In the genomic region with DNA sequence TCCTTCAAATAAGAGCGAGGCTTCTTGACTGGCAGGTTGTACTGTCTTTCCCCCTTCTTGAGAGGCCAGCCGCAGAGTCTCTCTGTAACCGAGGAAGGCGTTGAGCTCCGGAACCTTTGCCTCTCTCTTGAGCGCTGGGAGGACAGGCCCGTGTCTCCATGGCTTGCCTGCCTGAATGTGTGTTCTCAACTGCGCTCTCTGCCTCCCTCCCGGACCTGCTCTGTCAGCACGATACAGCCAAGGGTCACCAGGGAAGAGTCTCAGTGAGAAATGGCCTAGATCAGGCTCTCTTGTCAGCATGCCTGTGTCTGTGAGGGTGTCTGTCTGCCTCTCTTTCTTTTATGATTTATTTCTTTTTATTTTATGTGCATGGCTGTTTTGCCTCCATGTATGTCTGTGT, we compare ENCODE assay signal across 23 mouse cellular contexts. TPM values are rescaled to one million over a fixed set of nuclear protein-coding genes. Genes with fewer than 3 reads are reported as not detected.
A peak's percentile ranks its signal among the peaks of the same experiment; 100 is the strongest.
DNase-seq lines count a peak whose midpoint lies in the region; ATAC-seq lines count a peak whose summit lies in the region.
"Had no signal": no experiment of that assay in that cellular context is flagged by ENCODE, and none has a peak within 500 bp of the region (broad histone marks: within the 10 kb centered on the region; RNA-seq: fewer than 3 reads in every experiment).

No protein-coding gene starts in this region.

- no peak for DNase-seq in hindbrain, embryonic 11.5 days (ENCODE audit: low spot score)
- DNase-seq in kidney, adult 9 months: peak; percentile 60
- DNase-seq in kidney, adult 18-20 months: no peak
- DNase-seq in kidney, postnatal 14 days: peak; percentile 49
- DNase-seq in kidney, adult 11 months: no peak
- DNase-seq in yolk sac, embryonic 10.5 days (ENCODE audit: low spot score): peak; percentile 57
- DNase-seq: adrenal gland, adult 2 months; adrenal gland, postnatal 14 days; cerebellum, adult 11 months; cerebellum, adult 2 months; cerebellum, adult 9-11 months; cerebellum, postnatal 25 days; forebrain, postnatal 0 days; gastrocnemius, adult 2 months; gastrocnemius, postnatal 14 days; heart, adult 11 months had no signal

- no peaks in the 10 kb centered on the region for H3K9me3 ChIP-seq in hindbrain, embryonic 12.5 days (replicated peaks)
- H3K9me3 ChIP-seq in hindbrain, embryonic 11.5 days (ENCODE audit: control insufficient read depth, low read length): no peaks in the 10 kb centered on the region
- H3K9me3 ChIP-seq: embryonic facial prominence, embryonic 12.5 days; embryonic facial prominence, embryonic 15.5 days; hindbrain, embryonic 15.5 days had no signal

- ATAC-seq in hindbrain, embryonic 12.5 days (ENCODE audit: low FRiP score): no peak
- ATAC-seq in hindbrain, embryonic 11.5 days (ENCODE audit: low FRiP score): no peak
- no peak for ATAC-seq in activated CD4-positive, CD25-positive, alpha-beta regulatory T cell, adult 4 months
- ATAC-seq: forebrain, embryonic 14.5 days; forebrain, postnatal 0 days had no signal

- no peak overlapping the region for H3K4me3 ChIP-seq in hindbrain, embryonic 12.5 days
- H3K4me3 ChIP-seq in hindbrain, embryonic 11.5 days (ENCODE audit: low read depth, low read length): no peak overlapping the region
- H3K4me3 ChIP-seq: embryonic facial prominence, embryonic 12.5 days; embryonic facial prominence, embryonic 15.5 days; gastrocnemius, adult 2 months; hindbrain, embryonic 15.5 days had no signal

- H3K27ac ChIP-seq in hindbrain, embryonic 12.5 days: peak overlapping the region; percentile 13; the same call in 1 of the 2 replicates
- H3K27ac ChIP-seq in hindbrain, embryonic 11.5 days (ENCODE audit: low read depth, low read length): no peak overlapping the region
- H3K27ac ChIP-seq: embryonic facial prominence, embryonic 12.5 days; embryonic facial prominence, embryonic 15.5 days; gastrocnemius, adult 2 months; hindbrain, embryonic 15.5 days had no signal

- no peaks in the 10 kb centered on the region for H3K27me3 ChIP-seq in hindbrain, embryonic 12.5 days
- no peaks in the 10 kb centered on the region for H3K27me3 ChIP-seq in hindbrain, embryonic 11.5 days (ENCODE audit: control insufficient read depth, insufficient read depth, low read length)
- H3K27me3 ChIP-seq: embryonic facial prominence, embryonic 12.5 days; embryonic facial prominence, embryonic 15.5 days; hindbrain, embryonic 15.5 days had no signal

- 73% methylated on average over 10 of the region's 10 CpGs for WGBS in hindbrain, embryonic 12.5 days
- WGBS in hindbrain, embryonic 11.5 days: 77% methylated on average over 10 of the region's 10 CpGs

- H3K4me1 ChIP-seq in hindbrain, embryonic 12.5 days: peaks cover 48% of the 10 kb centered on the region
- H3K4me1 ChIP-seq in hindbrain, embryonic 11.5 days (replicated peaks; ENCODE audit: control insufficient read depth, insufficient read depth, low read length): peaks cover 3% of the 10 kb centered on the region; the same call in 1 of the 2 replicates

- H3K4me2 ChIP-seq in hindbrain, embryonic 12.5 days (replicated peaks): no peak overlapping the region
- no peak overlapping the region for H3K4me2 ChIP-seq in hindbrain, embryonic 11.5 days (replicated peaks; ENCODE audit: low read depth, low read length)
- H3K4me2 ChIP-seq: embryonic facial prominence, embryonic 12.5 days; embryonic facial prominence, embryonic 15.5 days; heart, embryonic 11.5 days; hindbrain, embryonic 15.5 days had no signal

- no peaks in the 10 kb centered on the region for H3K36me3 ChIP-seq in hindbrain, embryonic 12.5 days
- H3K36me3 ChIP-seq in hindbrain, embryonic 11.5 days (ENCODE audit: control insufficient read depth, insufficient read depth, low read length): no peaks in the 10 kb centered on the region
- H3K36me3 ChIP-seq: embryonic facial prominence, embryonic 12.5 days; embryonic facial prominence, embryonic 15.5 days; hindbrain, embryonic 15.5 days had no signal

- no peak overlapping the region for H3K9ac ChIP-seq in hindbrain, embryonic 12.5 days
- no peak overlapping the region for H3K9ac ChIP-seq in hindbrain, embryonic 11.5 days (ENCODE audit: low read depth, low read length)
- H3K9ac ChIP-seq: embryonic facial prominence, embryonic 12.5 days; embryonic facial prominence, embryonic 15.5 days; forebrain, postnatal 0 days; hindbrain, embryonic 15.5 days had no signal

RNA-seq across cellular contexts. Expression of a gene that starts 29.6 kb away (rescaled TPM):
- polyA plus RNA-seq in hindbrain, embryonic 12.5 days (2016; fragmentation: Nextera tagmentation; extraction: Ambion mirVana): 22.3 and 22.6 TPM in 2 replicates
- polyA plus RNA-seq in hindbrain, embryonic 11.5 days (2014; fragmentation: Nextera tagmentation; extraction: Ambion mirVana): 13.1 and 18.6 TPM in 2 replicates
- polyA plus RNA-seq in activated CD4-positive, CD25-positive, alpha-beta regulatory T cell, adult 4 months (2017; shearing (Covaris generic)): 10 to 100 TPM in 1 of 2 experiments, 1 to 10 TPM in 1; 9.6 to 12.1 TPM

Comparison
In these comparisons a context has a peak if more than half of its experiments do, and no peak if none do; other contexts are left out.
1. DNase-seq: peak in kidney, adult 9 months (single experiment), kidney, postnatal 14 days (single experiment) and yolk sac, embryonic 10.5 days (single experiment); none in hindbrain, embryonic 11.5 days (single experiment), kidney, adult 18-20 months (single experiment) and kidney, adult 11 months (single experiment).